Mouse (Mus musculus) c-Kit-positive CD71-positive TER-119-positive erythroid progenitor cells, embryonic 14.5 days (primary cell): Measurements from ENCODE around the gene Wdr41.
A peak's percentile ranks its signal among the peaks of the same experiment; 100 is the strongest.

Experiments used
- DNase-seq: peaks from one replicate; pipeline ENCODE4 v3.0.0-alpha.2; 2013; ENCODE audit warnings: low spot score

Wdr41 gene

DNA sequence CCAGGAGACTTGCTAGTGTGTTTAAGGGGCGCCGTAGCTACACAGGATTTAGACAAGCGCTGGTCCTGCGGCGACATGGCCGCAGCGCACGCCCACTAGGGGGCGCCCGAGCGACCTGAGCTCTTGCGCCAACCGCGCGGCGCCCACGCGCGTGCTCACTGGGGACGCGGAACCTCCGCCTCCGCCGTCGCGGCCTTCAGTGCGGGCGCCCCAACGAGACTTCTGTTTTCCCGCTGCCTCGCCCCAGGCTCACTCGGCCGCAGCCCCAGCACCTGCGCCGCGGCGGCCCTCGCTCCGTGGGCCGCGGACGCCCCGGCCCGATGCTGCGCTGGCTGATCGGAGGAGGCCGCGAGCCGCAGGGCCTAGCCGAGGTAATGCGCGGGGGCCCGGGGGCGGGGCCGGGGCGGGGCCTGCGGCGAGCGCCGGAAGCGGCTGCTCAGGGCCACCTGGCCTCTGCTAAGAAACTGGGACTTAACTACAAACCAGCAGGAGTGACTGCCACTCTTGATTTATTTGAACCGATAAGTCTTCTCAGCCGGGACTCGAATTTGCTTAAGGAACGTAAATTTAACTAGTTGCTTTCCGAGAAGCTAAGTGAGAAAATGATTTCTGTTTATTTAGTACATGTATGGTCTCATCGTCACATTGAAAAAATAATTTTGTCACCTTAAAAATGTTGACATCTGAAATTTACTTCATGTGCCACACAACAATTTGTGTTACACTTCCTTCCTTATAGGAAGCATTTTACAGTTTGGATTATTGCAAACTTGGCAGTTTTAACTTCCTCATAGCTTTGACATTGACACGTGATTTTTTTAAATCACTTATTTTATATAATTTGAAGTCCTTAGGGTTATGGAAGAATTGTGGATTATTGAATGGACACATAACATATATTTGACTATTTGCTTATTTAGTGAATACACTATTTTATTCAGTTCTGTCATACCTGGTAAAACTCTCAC lies at the start of gene Wdr41:
Gene Wdr41 (plus strand): TSS at position 126 of the 968 bp plus-strand sequence.
- DNase-seq = peak; percentile 84

- no peak for DNase-seq
Observed at GRCm38 (mm10) chr13:94928086-94928485, 48.1 kb upstream of the Wdr41 start.

GRCm38 (mm10) chr13:94938418-94938817 lies 37.7 kb upstream of the Wdr41 start:
- no peak for DNase-seq

- DNase-seq = no peak
Observed at GRCm38 (mm10) chr13:94940104-94940503, 36.0 kb upstream of the Wdr41 start.

DNA sequence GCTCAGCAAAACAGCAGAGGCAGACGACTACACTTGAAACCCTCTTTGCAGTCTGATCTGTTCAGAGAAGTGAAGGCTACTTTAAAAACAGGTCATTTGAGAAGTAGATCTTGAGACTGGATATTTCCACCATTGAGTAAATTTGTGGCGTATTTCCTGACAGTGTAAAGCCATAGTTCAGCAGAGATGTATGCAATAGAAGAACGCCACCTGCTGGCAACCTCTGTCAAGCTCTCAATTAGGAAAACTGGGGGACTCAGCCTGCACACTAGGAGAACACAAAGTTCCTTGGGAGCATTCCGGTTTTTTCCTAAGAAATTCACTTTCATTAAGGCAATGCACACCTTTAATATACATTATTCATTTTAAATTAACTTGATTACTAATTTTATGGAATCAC lies 34.9 kb upstream of the Wdr41 start:
- peak; percentile 7 for DNase-seq

- DNase-seq = no peak
Observed at GRCm38 (mm10) chr13:94955941-94956340, 20.2 kb upstream of the Wdr41 start.

DNA sequence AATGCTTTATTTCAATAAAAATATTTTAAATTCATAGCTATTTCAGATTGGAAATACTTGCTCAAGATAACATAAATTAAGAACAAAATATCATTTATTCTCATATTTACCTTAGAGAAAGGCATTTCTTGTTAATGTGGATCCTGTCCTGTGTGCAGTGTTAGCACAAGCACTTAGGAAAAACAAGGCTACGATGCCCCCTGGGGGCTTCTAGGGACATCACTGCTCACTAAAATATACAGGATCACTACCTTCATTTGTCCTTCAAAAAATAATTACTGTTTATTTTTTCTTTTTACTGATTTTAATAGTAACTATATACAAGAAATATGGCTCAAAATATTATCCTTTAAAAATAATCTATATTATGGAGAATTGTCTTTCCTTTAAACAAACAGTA lies 18.2 kb upstream of the Wdr41 start:
- DNase-seq = peak; percentile 4

DNA sequence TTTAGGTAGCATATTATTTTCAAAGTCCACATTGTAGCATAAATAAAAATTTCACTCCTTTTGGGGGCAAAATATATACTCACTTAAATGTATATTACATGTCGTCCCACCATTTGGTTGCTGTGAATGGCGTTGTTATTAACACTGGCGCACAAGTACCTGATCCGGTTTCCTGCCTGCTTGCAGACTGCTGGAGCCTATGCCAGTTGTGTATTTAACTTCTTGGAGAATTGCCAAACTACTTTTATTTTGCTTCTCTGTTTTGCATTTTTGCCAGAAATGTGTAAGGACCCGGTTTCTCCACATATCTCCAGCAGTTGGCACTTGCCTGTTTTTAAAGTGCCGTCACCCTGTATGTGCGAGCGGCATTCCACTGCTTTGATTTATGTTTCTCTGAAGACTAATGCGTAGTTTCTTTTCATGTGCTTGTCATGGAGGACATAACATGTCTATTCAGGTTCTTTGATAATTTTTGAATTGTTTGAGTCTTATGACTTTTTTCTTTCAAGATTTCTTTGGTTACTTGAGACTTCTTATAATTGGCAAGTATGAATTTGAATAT lies 6.1 kb upstream of the Wdr41 start:
- DNase-seq = no peak

- no peak for DNase-seq
Observed at GRCm38 (mm10) chr13:94975828-94976218, 321 bp upstream of the Wdr41 start.

DNA sequence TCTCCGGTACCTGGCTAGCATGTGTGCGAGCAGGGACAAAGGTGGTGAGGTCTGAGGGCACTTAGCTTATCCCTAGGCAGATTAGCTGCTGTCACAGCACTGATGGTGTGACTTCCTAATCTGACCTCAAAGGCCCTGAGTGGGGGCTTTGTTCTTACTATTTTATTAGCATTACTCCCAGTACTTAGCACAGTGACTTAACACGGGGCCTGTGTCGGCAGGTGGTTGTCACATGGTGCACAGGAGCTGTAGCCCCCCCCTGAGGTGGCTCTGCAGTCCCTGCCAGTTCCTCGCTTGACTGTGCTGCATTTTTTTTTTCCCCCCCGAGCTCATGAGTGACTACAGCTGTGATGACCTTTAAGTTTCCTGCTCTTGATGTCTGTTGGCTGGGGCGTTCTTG lies 2.9 kb downstream of the Wdr41 start:
- no peak for DNase-seq

GRCm38 (mm10) chr13:94990516-94990915 lies 14.4 kb downstream of the Wdr41 start:
- no peak for DNase-seq

- DNase-seq = no peak
Observed at GRCm38 (mm10) chr13:95007281-95007680, 31.1 kb downstream of the Wdr41 start.

DNA sequence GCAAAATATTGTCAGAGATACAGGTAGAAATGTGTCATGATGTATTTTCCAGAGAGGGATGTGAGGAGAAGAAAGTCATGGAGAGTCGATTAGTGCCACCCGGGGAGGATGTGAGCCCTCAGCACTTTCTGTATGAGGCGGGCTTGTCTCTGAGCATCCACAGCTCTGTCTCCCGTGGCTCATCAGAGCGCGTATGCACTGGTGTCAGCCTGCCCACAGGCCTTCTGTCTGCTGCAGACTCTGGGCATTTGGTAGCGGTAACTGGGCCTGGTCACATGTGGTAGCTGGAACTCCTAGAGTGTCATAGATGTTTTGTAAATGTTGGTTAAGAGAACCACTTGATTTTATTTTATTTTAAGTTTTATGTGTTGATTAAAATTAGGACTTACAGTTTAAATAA lies 33.1 kb downstream of the Wdr41 start:
- DNase-seq = no peak

GRCm38 (mm10) chr13:95011546-95012257 lies 35.6 kb downstream of the Wdr41 start:
- no peak for DNase-seq

DNA sequence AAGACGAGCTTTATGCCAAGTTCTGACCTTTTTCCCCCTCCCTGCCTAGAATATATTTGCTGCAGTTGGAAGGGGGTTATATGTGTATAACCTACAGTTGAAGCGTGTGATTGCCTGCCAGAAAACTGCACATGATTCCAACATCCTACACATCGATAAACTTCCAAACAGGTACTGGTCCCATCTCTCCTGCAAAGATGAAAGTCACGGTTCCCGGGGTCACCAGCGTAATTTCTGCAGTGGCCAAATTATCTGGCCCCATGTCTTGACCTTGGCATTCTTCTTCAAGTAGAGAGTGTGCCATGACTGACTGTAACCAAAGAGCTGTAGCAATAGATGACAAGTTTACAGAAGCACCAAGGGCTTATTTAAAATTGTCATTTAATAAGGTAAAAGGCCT lies 41.1 kb downstream of the Wdr41 start:
- DNase-seq = no peak

DNA sequence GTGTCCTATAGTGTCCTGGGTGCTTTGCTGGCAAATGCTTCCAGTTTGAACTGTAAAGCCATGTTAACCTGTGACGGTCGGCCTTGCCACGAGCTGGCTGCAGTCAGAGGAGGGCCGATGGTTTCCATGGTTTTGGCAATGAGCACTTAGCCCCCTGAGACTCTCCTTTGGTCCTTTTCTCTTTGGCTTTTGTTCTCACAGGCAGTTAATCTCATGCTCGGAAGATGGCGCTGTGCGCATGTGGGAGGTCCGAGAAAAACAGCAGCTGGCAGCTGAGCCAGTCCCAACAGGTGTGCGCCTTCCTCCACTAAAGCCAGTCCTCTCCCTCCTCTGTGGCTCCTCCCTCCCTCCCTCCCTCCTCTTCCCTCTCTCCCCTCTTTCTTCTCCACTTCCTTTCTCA lies 41.8 kb downstream of the Wdr41 start:
- peak; percentile 3 for DNase-seq

DNA sequence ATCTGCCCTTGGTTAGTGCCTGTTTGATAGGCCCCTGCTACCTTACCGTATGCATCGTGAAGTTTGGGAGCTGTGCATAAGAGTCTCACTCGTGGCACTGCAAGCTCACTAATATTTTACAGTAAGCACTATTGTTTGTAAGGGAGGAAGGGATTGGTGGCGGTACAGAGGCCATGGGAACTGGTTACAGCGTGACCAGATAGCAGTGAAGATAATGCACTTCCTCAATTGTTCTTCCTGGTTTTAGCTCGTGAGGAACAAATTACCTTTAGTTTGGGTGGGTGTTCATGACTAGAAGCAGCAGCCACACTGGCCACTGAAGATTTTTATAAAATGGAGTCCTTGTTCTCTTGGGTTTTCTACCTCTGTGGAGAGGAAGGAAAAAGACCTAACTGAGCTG lies 43.2 kb downstream of the Wdr41 start:
- DNase-seq = no peak

DNA sequence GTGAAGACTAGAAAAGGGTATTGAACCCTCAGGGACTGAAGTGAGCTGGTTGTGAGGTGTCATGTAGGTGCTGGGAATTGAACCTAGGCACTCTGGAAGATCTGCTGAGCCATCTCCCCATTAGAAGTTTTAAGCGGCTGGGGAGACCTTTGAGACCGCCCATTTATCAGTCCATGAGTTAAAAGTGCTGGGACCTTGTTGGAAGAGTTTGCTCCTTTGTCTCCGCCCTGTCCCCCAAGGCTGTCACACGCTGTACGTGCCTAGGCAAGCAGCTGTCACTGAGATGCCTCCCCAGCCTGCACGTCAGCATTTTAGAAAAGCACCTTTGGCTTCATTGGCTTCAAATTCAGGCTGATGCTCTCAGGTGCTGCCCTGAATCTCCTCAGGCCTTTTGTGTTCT lies 44.1 kb downstream of the Wdr41 start:
- DNase-seq = no peak

- no peak for DNase-seq
Observed at GRCm38 (mm10) chr13:95030828-95031227, 54.7 kb downstream of the Wdr41 start.

GRCm38 (mm10) chr13:95032127-95032831 lies 56.1 kb downstream of the Wdr41 start:
- no peak for DNase-seq

GRCm38 (mm10) chr13:95032973-95033372 lies 56.8 kb downstream of the Wdr41 start:
- no peak for DNase-seq

DNA sequence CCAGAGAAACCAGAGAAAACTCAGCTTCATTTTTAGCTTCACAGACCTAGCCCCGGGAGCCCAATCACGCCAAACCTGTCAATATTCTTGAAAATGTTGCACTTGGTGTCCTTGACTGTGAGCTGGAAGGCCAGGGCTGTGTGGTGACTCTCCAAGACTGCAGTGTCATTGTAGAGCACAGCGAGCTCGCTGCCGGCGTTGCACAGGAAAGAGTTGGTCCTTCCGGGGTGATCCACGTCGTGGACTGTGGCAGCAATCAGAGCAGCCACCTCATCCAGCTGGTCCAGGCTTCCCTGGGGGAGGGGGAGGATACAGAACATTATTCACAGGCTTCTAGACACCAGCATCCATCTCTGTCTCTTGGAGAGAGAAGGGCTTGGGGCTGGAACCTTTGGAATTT lies 58.0 kb downstream of the Wdr41 start:
- no peak for DNase-seq
